Mouse (Mus musculus) hindbrain, embryonic 13.5 days (tissue): Measurements from ENCODE around the gene Ptrhd1. TPM values are rescaled to one million over a fixed set of nuclear protein-coding genes. Genes with fewer than 3 reads are reported as not detected.

Experiments used
- ATAC-seq: fragments of 200-750 bp; cut with Nextera tagmentation; 2 replicates; pipeline ENCODE4 v1.8.0; 2017; ENCODE audit warnings: moderate TSS enrichment; ENCODE audit not compliant: low FRiP score
- H3K27ac ChIP-seq: fragments of 300-500 bp; sonication (generic); 2 replicates; pipeline ENCODE4 v1.5.1; 2015; ENCODE audit warnings: inconsistent platforms, mild to moderate bottlenecking, moderate library complexity
- H3K27me3 ChIP-seq: fragments of 300-500 bp; sonication (generic); 2 replicates; pipeline ENCODE4 v1.6.1; 2015; ENCODE audit warnings: mild to moderate bottlenecking, inconsistent platforms
- H3K36me3 ChIP-seq: fragments of 300-500 bp; sonication (generic); 2 replicates; pipeline ENCODE4 v1.6.1; 2015; ENCODE audit warnings: mild to moderate bottlenecking, inconsistent platforms
- H3K4me1 ChIP-seq: fragments of 300-500 bp; sonication (generic); replicated peaks from 2 replicates; pipeline ENCODE4 v1.6.1; 2015; ENCODE audit warnings: inconsistent platforms
- H3K4me2 ChIP-seq: fragments of 300-500 bp; sonication (generic); 2 replicates; pipeline ENCODE4 v1.6.1; 2015; ENCODE audit warnings: inconsistent platforms, mild to moderate bottlenecking, moderate library complexity
- H3K4me3 ChIP-seq: fragments of 300-500 bp; sonication (generic); 2 replicates; pipeline ENCODE4 v1.5.1; 2015; ENCODE audit warnings: mild to moderate bottlenecking, inconsistent platforms
- H3K9ac ChIP-seq: fragments of 300-500 bp; sonication (generic); 2 replicates; pipeline ENCODE4 v1.6.1; 2015; ENCODE audit warnings: mild to moderate bottlenecking, inconsistent platforms
- H3K9me3 ChIP-seq: fragments of 300-500 bp; sonication (generic); 2 replicates; pipeline ENCODE4 v1.6.1; 2016; ENCODE audit warnings: inconsistent platforms
- WGBS: fragments of 180-500 bp; shearing (Covaris S2); methylation state at CpG from one replicate; pipeline ENCODE4 v1.1.7; 2015; 5-methylcytosine and 5-hydroxymethylcytosine counted together
- polyA plus RNA-seq: library from polyadenylated mRNA; unstranded; fragments of >200 nt; fragmentation: Nextera tagmentation; extraction: Ambion mirVana; gene quantifications from 2 replicates; pipeline ENCODE4 v1.2.1, GENCODE M21; 2015

Gene Ptrhd1
- 6.1 and 6.5 TPM in 2 replicates for polyA plus RNA-seq

DNA sequence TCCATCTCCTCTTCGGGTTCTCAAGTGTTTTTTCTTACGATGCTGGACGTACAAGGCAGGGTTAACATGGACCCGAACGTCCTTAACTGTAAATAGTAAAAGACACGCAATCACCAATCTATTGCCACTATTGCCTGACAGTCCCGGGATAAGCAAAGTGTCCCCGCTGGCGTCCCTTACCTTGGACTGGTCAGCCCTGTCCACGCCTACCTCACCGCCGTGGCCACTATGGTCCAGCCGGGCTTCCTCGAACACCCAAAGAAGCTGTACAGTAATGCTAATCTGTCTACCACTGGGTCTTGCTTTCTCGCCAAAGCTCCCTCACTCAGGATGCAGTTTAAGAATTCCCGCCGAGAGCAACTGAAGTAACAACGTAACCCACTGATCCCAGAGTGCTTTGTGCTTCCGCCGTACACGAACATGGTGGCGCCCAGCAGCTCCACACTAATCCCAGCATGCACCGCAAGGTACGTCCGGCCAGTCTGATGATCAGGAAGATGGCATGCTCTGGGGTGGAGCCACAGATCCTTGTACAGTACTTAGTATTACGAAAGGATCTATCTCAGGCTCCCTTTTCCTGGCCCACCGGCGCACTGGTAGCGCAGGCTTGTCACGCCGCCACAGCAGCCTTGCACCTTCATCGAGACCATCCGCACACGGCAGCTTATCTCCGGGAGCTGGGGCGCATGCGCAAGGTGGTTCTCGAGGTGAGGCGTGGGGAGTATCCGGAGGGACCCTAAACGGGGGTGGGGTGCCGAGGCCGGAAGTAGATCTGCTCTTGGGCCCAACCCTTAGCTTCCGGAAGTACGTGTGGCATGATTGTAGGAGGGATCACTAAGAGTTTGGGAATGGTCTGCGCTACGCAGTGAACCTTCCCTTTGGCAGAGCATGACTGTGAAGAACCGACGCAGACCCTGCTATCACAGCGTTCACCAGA is at the start of gene Ptrhd1, which contains the start of gene Cenpo:
Gene Ptrhd1 (plus strand): TSS at position 456 of the 937 bp plus-strand sequence.
Gene Cenpo (minus strand): TSS at position 723 of the 937 bp plus-strand sequence.
- no peaks in the 10 kb centered on the region for H3K27me3 ChIP-seq
- H3K4me2 ChIP-seq: peak within 1 kb of the TSS; percentile 75
- peak; percentile 99 for ATAC-seq
- H3K9ac ChIP-seq: peak within 1 kb of the TSS; percentile 73
- H3K4me1 ChIP-seq: peaks cover 20% of the 10 kb centered on the region
- WGBS: 0% methylated on average over 50 of the region's 50 CpGs
- peaks cover 23% of the 10 kb centered on the region for H3K36me3 ChIP-seq
- peak within 1 kb of the TSS; percentile 96 for H3K27ac ChIP-seq
- peak within 1 kb of the TSS; percentile 65 for H3K4me3 ChIP-seq
- no peaks in the 10 kb centered on the region for H3K9me3 ChIP-seq

DNA sequence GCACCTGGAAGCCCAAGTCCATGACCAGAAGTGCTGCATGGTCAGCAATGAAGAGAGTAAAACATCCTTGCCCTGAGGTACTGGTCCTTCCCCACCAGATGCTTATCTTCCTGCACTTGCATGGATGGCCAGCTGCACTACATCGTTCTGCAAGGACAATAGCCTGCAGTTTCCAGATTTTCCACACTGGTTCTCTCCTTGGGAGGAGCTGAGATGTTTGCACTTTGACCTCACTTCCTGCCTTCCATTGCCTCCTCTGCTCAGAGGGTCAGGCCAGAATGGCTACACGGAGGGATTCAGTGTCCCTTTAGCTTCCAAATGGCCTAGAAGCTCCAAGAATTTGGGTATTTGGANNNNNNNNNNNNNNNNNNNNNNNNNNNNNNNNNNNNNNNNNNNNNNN is 49.2 kb upstream of the Ptrhd1 start:
- H3K36me3 ChIP-seq: peaks cover 4% of the 10 kb centered on the region; the same call in 1 of the 2 replicates
- H3K27me3 ChIP-seq: 0 out of 2 replicates have a peak, but pooled peaks cover under 1% of the 10 kb centered on the region
- H3K4me2 ChIP-seq: no peak overlapping the region
- no peak for ATAC-seq
- H3K9me3 ChIP-seq: no peaks in the 10 kb centered on the region
- WGBS: 71% methylated on average over 2 of the region's 2 CpGs
- no peak overlapping the region for H3K4me3 ChIP-seq
- peaks cover 10% of the 10 kb centered on the region for H3K4me1 ChIP-seq
- no peak overlapping the region for H3K27ac ChIP-seq
- H3K9ac ChIP-seq: no peak overlapping the region

DNA sequence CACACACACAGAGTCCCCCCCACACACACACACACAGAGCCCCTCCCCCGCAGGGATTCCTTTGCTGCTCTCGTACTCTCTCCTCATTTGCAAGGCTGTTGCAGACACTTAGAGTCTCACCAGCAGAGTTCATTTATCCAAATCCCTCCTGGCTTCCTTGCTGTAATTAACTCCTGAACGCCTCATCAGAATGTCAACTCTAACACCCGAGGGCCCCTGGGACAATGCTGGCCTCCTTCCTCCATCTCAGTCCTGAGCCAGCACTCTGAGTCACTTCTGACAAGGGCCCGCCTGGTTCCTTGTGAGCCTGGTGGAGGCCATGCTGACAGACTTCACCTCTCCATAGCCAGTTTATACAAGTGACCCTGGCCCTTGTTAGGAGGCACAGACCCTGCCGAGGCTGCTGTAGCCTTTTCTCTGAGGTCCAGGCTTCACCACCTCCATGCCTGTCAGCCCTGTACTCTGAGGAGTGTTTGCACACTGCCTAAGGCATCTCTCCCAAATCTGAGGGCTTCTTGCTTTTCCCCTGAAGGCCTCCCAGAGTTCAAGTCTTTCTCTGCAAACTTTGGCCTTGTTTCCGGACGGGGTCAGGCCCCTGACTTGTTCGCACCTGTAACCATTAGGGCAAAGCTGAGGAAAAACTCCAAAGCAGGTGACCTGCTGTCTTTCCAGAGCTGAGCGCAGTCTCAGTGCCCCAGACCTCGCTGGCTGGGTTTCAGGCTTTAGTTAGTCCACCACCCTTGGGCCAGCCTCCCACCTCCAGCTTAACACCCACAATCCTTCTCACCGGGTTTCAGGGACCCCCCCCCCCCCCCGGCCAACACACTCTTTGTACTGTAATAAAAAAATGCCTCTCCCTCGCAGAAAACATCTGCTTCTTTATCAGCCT is 45.4 kb upstream of the Ptrhd1 start:
- Histone ChIP-seq H3K4me1 (peaks cover 27% of the 10 kb centered on the region), H3K27ac (peak overlapping the region; percentile 61; the same call in 1 of the 2 replicates), H3K4me3 (no peak overlapping the region), H3K9me3 (no peaks in the 10 kb centered on the region), H3K36me3 (peaks cover 4% of the 10 kb centered on the region; the same call in 1 of the 2 replicates), H3K9ac (no peak overlapping the region), H3K27me3 (0 out of 2 replicates have a peak, but pooled peaks cover 3% of the 10 kb centered on the region), H3K4me2 (no peak overlapping the region)
- ATAC-seq: peak; percentile 87
- 32% methylated on average over 14 of the region's 14 CpGs for WGBS

DNA sequence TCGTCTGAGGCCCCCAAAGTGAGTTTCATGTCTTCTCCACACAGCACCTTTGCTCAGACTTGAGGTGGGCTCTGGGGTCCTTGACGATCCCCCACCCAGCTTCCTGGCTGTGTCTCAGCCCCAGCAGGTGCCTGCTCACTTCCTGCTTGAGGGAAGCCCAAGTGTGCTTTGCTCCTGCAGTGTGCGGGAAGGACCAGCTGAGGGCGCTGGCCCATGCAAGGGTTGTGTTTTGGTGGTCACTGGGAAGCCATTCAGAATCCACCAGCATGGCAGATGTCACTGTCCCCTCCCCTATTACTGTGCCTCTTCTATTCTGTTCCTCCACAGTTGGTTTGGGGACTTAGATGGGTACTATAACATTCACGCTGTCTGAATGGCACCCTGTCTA is 44.8 kb upstream of the Ptrhd1 start:
- H3K27me3 ChIP-seq: 0 out of 2 replicates have a peak, but pooled peaks cover 3% of the 10 kb centered on the region
- no peaks in the 10 kb centered on the region for H3K9me3 ChIP-seq
- H3K36me3 ChIP-seq: peaks cover 4% of the 10 kb centered on the region; the same call in 1 of the 2 replicates
- no peak overlapping the region for H3K27ac ChIP-seq
- 42% methylated on average over 5 of the region's 5 CpGs for WGBS
- H3K4me1 ChIP-seq: peaks cover 31% of the 10 kb centered on the region
- no peak for ATAC-seq
- no peak overlapping the region for H3K4me2 ChIP-seq
- no peak overlapping the region for H3K4me3 ChIP-seq
- no peak overlapping the region for H3K9ac ChIP-seq

DNA sequence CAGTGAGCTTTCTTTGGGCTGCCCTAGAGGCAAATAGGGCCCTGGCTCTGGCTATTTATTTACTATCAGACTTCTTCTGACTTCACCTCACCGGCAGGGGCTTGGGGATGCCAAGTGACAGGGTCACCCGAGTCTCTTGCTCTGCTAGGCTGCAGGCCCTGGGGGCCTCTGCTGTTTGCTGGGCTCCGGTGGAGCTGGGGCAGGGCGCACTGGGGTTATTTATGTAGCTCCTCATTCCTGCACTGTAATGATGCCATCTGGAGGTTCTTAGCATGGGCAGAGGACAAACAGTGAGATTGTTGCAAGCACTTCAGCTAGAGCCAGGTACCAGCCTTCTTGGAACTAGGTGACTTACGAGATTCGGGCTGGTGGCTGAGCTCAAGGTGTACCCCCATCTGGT is 41.3 kb upstream of the Ptrhd1 start:
- peaks cover 31% of the 10 kb centered on the region for H3K4me1 ChIP-seq
- 0 out of 2 replicates have a peak, but pooled peaks cover 3% of the 10 kb centered on the region for H3K27me3 ChIP-seq
- peaks cover 7% of the 10 kb centered on the region; the same call in 1 of the 2 replicates for H3K36me3 ChIP-seq
- 71% methylated on average over 6 of the region's 6 CpGs for WGBS
- no peak overlapping the region for H3K27ac ChIP-seq
- no peak for ATAC-seq
- no peak overlapping the region for H3K4me2 ChIP-seq
- no peak overlapping the region for H3K9ac ChIP-seq
- no peak overlapping the region for H3K4me3 ChIP-seq
- H3K9me3 ChIP-seq: no peaks in the 10 kb centered on the region

DNA sequence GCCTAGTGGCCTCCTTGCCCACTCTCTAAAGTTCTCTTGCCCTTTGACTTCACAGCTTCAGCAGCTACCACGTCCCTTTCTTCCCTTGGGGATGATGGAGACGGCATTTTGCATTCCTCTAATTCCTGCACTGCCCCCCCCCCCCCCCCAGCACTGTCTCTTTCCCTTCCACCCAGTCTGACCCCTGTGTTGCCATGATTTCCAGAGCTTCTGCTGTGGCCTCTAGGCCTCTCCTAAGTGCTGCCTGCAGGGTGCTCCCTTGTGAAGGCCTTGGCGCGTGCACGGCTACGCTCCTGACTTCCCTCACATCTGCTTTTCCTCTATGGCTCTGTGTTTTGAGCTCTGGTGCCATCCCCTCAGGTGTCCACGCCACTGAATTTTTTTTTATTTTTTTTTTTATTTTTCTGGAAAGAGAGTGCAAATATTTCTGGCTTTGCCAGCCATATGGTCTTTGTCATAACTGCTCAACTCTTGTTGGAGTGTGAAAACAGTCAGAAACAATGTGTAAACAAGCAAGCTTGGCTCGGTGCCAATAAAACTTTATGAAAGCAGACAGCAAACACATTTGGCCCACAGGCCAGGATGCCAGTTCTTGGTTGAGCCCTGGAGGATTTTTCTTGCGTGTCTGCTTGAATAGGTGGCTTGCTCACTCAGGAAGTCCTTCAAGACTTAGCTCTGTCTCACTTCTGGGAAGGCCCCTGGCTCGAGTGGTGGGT is 40.6 kb upstream of the Ptrhd1 start:
- Histone ChIP-seq H3K4me2 (no peak overlapping the region), H3K9ac (no peak overlapping the region), H3K9me3 (no peaks in the 10 kb centered on the region), H3K36me3 (peaks cover 10% of the 10 kb centered on the region), H3K4me3 (no peak overlapping the region), H3K4me1 (peaks cover 29% of the 10 kb centered on the region), H3K27ac (no peak overlapping the region), H3K27me3 (0 out of 2 replicates have a peak, but pooled peaks cover 3% of the 10 kb centered on the region)
- 62% methylated on average over 10 of the region's 10 CpGs for WGBS
- no peak for ATAC-seq

DNA sequence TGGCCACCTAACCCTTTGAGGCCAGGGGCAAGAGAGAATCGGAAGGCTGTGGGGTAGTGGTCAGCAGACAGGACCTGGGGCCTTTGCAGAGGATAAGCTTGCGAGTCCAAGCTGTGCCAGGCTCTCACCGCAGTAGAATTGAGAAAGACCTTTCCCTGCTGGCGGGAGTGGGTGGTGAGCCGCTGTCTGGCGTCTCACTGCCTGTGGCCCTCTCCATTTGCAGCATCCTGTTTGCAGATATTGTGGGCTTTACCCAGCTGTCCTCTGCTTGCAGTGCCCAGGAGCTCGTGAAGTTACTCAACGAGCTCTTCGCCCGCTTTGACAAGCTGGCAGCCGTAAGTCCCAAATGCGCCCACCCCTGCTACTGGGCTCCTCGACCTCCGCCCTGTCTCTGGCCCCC is 39.2 kb upstream of the Ptrhd1 start:
- Histone ChIP-seq H3K4me1 (peaks cover 21% of the 10 kb centered on the region), H3K4me3 (no peak overlapping the region), H3K9ac (no peak overlapping the region), H3K27ac (no peak overlapping the region), H3K9me3 (no peaks in the 10 kb centered on the region), H3K4me2 (no peak overlapping the region), H3K36me3 (peaks cover 24% of the 10 kb centered on the region), H3K27me3 (0 out of 2 replicates have a peak, but pooled peaks cover 2% of the 10 kb centered on the region)
- no peak for ATAC-seq
- 91% methylated on average over 14 of the region's 14 CpGs for WGBS

DNA sequence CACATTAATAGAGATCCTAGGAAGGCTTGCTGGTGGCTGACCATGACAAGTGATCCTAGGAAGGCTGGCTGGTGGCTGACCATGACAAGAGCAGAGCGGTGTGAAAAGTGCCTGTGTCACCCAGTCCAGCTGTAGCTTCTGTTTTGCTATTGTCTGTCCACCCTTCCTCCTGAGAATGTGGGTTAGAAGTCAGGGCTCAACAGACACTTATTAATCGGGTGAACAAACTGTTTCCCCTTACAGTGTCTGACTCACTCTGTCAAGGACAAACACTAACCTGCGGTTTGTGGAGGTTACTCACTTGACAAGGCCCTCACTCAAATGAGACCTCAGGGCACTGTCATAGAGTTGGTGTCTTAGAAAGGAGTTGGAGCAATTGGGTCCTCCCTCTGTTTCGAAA is 35.1 kb upstream of the Ptrhd1 start:
- Histone ChIP-seq H3K4me3 (no peak overlapping the region), H3K36me3 (peaks cover 40% of the 10 kb centered on the region), H3K9ac (no peak overlapping the region), H3K27ac (no peak overlapping the region), H3K4me1 (peaks cover 8% of the 10 kb centered on the region), H3K9me3 (no peaks in the 10 kb centered on the region), H3K4me2 (no peak overlapping the region), H3K27me3 (no peaks in the 10 kb centered on the region)
- 96% methylated on average over 4 of the region's 4 CpGs for WGBS
- ATAC-seq: no peak

DNA sequence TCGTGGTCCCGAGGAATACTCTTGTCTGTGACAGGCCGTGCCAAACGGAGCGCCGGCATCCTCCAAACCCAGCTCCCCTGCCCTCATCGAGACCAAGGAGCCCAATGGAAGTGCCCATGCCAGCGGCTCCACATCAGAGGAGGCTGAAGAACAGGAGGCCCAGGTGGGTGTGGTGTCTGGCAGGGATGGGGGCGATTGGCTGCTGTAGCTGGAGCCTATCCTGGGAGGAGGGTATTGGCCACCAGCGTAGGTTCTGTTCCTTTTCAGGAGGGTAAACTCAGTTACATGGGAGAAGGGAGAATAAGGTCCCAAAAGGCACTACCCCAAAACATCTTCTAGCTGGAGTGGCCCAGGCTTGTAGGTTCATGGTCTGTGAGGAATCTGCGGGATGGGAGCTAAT is 34.6 kb upstream of the Ptrhd1 start:
- ATAC-seq: no peak
- Histone ChIP-seq H3K4me2 (no peak overlapping the region), H3K27ac (no peak overlapping the region), H3K9ac (no peak overlapping the region), H3K9me3 (no peaks in the 10 kb centered on the region), H3K27me3 (no peaks in the 10 kb centered on the region), H3K36me3 (peaks cover 37% of the 10 kb centered on the region), H3K4me1 (peaks cover 6% of the 10 kb centered on the region), H3K4me3 (no peak overlapping the region)
- 95% methylated on average over 11 of the region's 11 CpGs for WGBS

DNA sequence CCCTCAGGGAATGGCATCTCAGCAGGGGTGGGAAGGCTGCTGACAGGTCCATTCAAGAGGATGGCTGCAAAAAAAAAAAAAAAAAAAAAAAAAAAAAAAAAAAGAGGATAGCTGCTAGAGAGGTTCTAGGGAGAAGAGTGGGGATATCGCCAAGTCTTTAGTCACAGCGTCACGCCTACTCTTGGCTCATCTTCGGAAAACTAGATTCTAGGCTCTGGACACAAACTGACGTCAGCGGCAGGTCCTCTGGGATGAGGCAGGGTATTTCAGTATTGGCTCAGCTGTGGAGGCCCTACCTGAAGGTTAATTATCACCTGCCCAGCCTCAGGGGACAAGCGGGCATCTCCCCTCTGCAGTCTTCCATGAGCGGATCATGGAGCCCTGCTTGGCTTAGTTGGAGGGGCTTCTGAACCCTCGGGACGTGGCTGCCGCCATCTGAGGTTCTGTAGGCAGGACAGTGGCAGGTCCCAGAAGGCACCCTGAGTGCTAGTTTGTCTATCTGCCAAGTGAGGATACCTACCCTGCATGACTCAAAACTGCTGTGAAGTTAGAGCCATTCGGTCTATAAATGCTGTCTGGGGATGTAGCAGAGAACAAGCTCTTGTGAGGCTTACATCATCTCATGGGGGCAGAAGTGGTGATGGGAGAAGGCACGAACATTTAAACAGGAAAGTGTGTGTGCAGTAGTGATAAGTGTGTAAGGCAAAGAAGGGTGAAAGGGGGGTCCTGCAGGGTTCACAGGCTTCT is 32.2 kb upstream of the Ptrhd1 start:
- 81% methylated on average over 13 of the region's 13 CpGs for WGBS
- Histone ChIP-seq H3K4me2 (no peak overlapping the region), H3K9ac (no peak overlapping the region), H3K4me1 (peaks cover 6% of the 10 kb centered on the region), H3K27ac (no peak overlapping the region), H3K36me3 (peaks cover 54% of the 10 kb centered on the region), H3K27me3 (no peaks in the 10 kb centered on the region), H3K9me3 (no peaks in the 10 kb centered on the region), H3K4me3 (no peak overlapping the region)
- no peak for ATAC-seq

DNA sequence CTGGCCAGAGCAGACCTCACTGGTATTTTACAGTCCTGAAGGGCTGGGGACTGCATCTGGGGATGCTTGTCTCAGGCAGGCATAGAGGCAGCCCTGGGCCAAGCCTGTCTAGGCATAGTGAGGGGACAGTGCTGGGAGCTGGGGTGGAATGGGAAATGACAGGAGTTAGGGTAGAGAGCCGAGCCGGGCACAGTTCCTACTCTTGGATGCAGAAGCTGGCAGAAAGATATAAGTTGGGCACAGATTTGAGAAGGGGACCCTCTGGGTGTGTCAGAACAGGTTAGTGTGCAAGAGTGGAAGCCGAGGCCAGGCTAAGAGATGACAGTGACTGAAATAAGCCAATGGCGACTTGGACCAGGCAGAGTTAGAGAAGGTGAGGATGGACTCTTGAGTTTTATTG is 31.6 kb upstream of the Ptrhd1 start:
- no peak overlapping the region for H3K4me3 ChIP-seq
- H3K36me3 ChIP-seq: peaks cover 59% of the 10 kb centered on the region
- no peaks in the 10 kb centered on the region for H3K9me3 ChIP-seq
- no peak overlapping the region for H3K27ac ChIP-seq
- ATAC-seq: no peak
- no peaks in the 10 kb centered on the region for H3K27me3 ChIP-seq
- H3K9ac ChIP-seq: no peak overlapping the region
- 93% methylated on average over 4 of the region's 4 CpGs for WGBS
- H3K4me1 ChIP-seq: peaks cover 6% of the 10 kb centered on the region
- no peak overlapping the region for H3K4me2 ChIP-seq
